Mouse (Mus musculus) layer of hippocampus, adult 18-20 months (tissue): Measurements from ENCODE around the gene Mgat4a. TPM values are rescaled to one million over a fixed set of nuclear protein-coding genes. Genes with fewer than 3 reads are reported as not detected.

Source experiments
- DNase-seq, 2 experiments: peaks; one replicate each; pipeline ENCODE4 v3.0.0; 2022; ENCODE audit warnings: low spot score in 2 of 2
- long read RNA-seq: library from polyadenylated mRNA; stranded (forward); transcript quantifications from one replicate; pipeline ENCODE4 v2.0.0, GENCODE M21; 2021
- total RNA-seq, 2 experiments: library from RNA; stranded (reverse); gene quantifications; 2 replicates each; pipeline ENCODE4 v1.2.3; 2021

Gene Mgat4a
- 10 to 100 TPM; 30.9 to 31.9 TPM for total RNA-seq
- long read RNA-seq, partial matches to known transcripts, result 1 of 4 reads
- long read RNA-seq, other reads (novel, unspliced or antisense), result 3 of 4 reads

DNA sequence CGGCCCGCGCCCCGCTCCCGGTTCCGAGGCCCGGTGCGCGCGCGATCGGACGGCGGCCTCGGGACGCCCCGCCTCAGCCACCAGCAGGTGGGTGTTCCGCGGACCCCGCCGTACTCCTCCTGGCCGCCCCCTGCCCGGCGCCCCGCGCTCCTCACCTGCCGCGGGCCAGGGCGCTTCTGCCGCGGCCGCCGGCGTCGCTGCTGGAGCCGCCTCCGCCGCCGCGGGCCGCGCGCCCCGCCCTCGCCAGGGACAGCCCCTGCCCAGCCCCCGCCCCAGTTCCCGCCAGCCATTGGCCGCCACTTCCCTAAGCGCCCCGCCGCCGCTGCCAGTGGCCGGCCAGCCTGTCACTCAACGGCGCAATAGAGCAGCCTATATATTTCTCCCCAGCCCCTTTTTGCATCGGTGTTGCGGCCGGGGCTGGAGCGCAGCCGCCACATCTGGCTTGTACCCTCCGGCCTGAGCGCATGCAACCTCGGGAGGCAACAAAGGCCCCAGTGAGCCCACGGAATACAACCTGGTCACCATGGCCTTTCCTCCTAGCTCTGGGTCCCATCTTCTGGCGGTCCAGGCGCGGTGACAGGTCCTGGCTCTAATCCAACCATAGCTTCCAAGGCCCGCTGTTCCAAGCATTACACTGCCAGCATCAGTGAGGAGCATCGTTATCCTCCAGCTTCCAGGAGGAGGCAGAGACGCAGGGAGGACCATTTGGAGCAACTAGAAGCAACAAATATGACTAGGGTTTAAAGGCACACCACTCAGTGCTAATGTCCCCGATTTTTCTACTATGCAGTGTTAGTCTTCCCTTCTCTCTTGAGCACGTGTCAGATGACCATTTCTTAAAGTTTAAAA is at the start of gene Mgat4a:
Gene Mgat4a (minus strand): TSS at position 207 of the 849 bp plus-strand sequence.
- DNase-seq, result peak; percentile 86 to 94

DNA sequence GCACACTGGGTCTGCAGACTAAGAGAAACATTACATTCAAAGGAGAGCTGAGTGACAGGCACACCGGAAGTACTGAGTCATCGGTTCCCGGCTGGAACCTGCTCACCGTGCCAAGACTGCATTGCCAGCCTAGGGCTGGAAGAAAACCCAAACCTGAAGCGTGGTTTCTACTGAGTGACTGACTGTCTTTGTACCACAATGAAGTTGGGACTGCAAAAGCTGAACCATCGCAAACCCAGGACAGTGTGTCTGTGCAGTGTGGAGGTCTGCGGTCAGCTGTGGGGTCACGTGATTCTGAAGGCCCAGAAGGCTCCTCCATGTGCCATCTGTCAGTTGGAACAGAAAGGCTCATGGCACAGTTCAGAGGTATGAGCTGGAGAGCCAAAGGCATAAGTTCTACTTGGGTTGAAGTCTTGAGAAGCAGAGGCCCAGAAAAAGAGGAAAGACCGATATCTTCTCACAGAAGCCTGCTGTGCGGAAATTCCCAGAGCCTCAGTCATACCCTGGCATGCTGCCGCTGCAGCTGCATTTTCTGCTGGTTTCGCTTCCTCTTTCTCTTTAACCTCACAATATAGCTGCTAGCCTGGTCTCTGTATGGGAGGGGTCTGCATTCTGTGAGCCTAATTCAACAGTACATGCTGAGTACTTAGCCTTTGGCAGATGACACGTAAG is 45.1 kb upstream of the Mgat4a start:
- DNase-seq, result peak; percentile 59 to 74

DNA sequence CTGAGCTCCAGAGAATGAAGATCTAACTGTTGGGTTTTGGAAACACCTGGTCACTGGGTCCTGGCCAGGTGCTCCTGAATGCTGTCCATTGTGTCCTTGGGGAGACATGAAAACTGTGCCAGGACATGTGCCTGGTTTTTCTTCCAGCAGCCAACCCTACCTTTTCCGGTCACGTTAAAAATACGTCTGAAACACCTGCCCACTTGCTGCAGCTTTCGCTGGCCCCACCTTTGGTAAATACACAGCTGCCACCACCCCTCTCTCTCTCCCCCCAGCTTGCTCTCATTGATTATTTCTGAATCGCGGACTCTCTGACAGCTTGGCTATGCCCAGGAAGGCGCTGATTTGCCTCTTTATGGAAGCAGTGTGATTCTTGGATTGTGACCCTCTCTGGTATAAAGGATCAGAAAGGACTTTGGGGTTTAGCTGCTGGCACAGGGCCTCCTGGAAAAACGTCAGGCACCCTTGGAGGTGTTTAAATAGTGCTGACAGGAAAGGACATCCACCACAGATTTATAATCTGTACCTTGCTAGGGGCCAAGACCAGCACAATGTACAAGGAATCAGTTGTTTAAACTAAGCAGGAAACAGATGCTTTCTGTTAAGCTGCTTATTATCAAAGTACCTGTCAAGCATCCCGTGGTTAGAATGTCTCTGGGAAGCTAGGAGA is 43.1 kb upstream of the Mgat4a start:
- DNase-seq, result no peak

DNA sequence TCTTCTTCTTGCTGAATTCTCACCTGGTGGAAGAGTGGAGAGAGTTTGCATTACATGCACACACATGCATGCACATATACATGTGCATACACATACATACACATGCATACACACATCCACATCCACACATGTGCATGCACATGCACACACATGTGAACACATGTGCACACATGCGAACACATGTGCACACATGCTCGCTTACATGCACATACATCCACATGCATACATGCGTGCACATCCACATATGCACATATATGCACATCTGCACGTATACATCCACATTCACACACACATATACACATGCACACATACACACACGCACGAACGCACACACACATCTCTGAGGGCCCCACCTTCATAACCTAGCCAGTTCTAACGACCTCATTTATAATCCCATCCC is 42.4 kb upstream of the Mgat4a start:
- no peak for DNase-seq

DNA sequence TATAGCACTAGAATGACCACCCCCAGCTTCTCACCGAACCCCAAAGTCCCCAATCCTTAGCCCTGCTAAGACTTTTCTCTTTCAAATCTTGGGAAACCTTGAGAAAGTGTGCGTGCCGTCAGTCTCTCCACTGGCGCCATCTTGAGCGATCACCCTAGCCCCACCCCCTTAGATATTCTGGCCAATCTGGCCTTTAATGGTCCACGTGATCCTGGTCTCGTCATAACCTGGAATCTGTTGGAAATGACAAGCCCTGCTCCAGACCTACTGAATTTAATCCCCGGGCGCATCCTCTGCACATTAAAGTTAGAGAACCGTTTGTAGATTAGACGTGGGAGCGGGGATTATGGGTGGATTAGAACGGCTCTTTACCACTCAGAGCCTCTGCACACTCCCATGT is 38.9 kb upstream of the Mgat4a start:
- no peak for DNase-seq

DNA sequence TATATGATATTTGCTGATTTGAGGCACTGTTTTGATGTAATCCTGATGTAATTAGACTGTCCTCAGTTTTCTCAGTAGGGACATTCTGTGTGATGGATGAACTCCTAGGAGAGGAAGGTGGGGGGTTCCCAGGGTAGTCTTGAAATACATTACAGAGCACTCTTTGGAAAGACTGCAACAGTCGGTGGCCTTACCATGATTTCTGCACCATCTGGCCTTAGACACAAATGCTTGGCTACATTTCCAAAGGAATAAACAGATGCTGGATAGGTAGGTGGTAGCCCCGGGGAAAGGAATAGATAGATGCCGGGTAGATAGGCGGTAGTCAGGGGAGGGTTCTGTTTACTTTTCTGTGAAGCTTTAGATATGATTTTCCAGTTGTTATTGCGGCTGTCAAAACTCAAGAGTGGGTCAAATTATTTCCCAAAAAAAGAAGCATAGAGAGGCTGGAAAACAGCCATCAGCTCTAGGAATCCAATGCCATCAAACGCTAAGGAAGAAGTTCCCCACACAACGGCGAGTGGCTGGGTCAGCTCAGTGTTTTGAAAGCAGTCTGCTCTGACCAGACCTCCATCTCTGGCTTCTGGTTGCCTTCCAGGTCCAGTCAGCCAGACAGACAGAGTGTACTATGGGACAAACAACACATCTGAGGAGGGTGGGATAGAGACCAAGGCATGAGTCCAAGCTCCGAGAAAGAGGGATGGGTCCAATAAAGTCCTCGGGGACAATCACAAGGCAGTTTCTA is 31.9 kb upstream of the Mgat4a start:
- no peak for DNase-seq

DNA sequence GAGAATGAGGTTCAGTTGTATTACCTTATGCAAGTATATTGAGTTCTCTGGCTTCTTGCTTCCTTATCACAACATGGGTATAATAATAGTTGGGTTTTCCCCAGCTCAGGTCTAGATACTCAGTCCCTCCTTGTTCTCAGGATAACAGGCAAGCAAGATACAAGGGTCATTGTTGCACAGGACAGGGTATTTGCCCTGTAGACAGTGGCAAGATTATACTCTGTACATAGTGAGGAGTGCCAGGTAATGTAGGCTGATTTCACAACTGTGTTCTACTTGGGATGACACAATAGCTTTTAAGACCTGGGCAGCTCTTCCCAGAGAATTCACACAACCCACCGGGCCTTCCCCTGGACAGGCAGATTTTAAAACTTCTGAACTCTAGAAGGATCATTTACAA is 27.6 kb upstream of the Mgat4a start:
- DNase-seq, result no peak

DNA sequence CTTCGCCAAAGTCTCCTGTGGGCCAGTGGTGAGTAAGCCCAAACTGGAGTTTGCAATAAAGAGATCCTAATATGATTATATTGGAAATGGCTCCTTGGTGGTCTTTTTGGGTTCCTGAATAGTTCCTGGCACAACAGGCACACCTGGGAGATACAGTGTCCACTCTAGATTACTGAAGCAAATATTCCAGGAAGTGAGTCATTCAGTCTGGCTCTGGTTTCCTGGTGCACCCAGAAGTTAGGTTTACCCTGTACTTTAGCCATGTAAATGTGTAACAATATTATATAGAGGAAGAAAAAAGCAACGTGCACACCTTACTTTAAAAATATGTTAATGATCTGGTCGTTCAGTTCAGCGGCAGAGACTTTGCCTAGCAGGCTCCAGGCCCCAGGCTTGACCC is 25.9 kb upstream of the Mgat4a start:
- DNase-seq, result no peak

DNA sequence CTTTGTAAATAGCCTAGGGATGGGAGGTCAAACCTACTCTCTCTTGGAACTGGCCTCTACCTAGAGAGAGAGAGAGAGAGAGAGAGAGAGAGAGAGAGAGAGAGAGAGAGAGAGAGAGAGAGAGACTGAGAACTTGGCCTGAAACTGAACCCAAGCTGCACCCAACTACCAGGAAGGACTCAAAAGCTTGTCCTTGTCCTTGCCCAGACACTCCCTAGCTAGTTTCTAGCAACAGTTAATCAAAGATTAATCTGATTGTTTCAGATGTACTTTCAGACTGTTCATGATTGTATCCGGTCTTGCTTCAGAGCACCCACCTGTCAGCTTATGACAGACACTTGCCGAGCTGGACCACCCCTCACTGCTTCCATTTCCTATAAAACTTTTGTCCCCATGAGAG is 25.5 kb upstream of the Mgat4a start:
- DNase-seq, result no peak

DNA sequence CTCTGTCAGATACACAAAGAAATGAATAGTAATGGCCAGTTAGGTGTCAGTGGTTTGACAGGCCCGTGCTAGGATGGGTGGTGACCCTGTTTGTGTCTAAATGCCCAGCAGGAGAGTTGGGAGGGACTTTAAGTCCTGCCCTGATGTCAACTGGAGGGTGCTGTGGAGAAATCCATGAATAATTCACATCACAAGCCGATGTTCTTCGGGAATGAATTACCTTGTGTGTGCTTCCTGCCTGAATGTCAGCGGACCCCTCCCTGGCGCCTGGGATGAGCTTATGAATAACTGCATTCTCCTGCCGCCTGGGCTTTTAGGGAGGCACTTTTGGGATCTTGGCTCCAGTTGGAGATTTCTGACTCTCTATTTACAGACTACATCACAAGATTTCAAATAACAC is 24.6 kb upstream of the Mgat4a start:
- no peak for DNase-seq

DNA sequence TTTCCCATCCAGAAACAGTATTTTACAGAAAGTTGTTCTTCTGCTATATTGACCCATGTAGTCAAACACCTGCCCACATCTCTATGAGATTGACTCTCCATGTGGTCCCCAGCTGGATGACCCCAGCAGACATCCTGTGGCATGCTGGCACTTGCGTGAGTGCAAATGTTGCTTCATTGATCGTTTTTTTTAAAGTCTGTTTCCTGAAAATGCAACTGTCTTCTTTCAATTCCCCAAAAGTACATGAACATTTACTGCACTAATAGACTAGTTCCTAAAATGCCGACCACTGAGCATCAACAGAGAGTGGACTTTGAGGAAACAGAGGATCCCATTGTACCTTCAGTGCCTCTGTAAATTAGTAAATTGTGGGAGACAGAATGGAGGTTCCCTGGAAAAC is 21.1 kb upstream of the Mgat4a start:
- no peak for DNase-seq

DNA sequence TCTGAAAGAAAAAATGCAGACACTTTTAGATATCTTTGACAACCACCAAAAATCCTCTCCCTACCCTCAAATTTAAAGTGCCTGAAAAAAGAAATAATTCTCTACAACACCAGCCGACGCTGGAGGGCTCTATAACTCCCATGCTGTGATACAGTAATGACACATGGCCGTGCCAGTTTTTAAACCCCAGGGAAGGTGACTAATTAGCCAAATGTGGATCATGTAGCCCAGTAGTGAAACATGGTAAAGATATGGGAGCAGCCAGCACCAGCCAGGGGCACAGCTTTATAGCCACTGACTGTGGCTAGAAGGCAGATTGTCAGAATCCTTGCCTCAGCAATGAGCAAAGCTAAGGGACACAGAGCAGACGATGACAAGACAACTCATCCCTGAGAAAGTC is 19.5 kb upstream of the Mgat4a start:
- peak; percentile 10 to 26 for DNase-seq

DNA sequence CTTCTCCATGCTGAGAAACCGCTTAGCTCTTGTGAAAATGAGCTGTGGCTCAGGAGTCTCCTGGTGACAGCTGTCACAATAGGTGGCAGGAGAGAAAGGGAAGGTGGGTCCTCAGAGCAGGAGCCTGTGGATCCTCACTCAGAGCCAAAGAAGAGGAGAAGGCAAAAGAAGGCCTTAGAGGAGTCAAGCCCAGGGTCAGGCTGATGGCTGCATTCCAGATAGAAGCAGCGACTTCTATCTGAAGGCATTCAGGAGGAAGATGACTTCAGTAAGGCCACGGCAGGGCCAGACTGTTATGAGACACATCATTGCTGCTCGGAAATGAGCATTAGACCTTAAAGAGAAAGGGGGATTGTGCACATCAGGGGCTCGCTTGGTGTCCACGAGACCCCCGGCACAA is 11.2 kb upstream of the Mgat4a start:
- no peak for DNase-seq

DNA sequence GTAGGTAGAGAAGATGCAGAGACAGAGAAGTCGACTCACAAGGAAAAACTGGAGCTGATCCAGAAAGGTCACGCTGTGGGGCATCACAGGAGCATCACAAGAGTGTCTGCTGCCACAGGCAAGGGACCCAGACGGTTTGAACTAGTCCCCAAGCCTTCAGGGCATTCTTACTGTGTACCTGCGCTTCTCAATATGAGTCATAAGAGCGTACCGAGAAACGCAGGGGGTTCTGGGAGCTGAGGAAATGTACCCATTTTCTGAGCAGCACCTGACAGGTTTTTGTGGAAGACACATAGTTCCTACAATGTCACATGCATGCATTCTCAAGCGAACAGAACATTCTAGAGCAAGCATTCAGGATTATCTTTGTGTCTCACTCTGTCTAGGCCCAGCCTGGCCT is 8.7 kb upstream of the Mgat4a start:
- no peak for DNase-seq

DNA sequence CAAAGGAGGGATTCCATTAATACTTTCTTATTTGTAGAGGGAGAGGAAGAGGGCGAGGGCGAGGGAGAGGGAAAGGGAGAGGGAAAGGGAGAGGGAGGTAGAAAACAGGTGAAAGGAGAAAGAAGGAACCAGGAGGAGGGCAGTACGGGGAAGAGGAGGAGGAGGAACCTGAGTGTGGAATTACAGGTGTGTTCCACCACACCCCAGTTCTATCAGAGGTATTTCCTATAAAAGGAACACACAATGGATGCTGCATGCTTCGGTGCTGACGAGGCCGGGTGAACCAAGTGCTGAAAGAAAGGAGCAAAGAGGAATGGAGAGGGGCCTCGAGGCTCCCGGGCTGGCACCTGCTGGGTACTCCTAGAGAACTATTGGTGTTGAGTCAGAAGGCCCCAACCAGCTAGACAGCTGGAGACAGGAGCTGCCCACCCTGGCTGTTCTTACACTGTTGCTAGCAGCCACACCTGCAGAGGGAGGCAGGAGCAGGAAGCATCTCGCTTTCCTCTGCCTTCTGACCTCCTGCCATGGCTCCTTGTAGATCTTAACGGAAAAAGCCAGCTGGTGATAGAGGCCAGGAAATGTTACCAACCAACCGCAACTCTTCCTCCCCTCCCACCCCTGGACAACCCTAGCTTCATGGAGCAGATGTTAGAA is 5.7 kb upstream of the Mgat4a start:
- DNase-seq, result no peak

DNA sequence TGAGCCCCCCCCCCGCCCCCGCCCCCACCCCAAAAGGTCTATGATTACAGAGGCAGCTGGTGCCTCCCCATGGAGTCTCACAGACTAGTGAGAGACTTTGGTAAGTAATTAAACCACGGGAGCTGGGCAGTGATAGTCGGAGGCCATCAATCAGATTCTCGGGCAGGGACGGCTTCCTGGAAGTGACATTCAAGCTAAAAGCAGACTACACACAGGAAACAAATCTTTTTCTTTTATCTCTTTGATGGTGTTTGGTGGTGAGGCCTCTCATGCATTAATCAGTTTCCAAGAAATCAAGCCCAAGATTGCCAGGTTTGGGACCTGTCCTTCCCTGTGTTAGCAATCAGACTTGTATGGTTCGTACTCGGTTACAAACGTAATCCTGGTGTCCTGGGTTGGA is 3.4 kb upstream of the Mgat4a start:
- DNase-seq, result no peak

DNA sequence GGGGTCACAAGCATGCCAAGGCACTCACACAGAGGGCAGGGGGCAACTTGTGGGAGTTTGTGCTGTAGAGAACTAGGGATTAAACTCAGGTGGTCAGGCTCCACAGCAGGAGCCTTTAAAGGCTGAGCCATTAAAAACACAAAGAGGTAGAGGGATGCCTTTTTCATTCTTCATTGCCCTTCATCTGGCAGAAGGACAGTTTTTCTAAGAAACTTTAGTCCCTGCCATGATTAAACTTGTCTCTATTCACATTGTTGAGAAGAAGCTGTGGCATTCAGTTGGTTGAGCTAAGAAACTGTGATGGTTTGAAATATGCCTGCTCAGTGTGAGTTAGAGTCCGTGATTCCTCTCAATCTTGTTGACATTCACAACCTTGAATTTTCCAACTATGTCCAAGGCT is 2.2 kb upstream of the Mgat4a start:
- DNase-seq, result no peak

DNA sequence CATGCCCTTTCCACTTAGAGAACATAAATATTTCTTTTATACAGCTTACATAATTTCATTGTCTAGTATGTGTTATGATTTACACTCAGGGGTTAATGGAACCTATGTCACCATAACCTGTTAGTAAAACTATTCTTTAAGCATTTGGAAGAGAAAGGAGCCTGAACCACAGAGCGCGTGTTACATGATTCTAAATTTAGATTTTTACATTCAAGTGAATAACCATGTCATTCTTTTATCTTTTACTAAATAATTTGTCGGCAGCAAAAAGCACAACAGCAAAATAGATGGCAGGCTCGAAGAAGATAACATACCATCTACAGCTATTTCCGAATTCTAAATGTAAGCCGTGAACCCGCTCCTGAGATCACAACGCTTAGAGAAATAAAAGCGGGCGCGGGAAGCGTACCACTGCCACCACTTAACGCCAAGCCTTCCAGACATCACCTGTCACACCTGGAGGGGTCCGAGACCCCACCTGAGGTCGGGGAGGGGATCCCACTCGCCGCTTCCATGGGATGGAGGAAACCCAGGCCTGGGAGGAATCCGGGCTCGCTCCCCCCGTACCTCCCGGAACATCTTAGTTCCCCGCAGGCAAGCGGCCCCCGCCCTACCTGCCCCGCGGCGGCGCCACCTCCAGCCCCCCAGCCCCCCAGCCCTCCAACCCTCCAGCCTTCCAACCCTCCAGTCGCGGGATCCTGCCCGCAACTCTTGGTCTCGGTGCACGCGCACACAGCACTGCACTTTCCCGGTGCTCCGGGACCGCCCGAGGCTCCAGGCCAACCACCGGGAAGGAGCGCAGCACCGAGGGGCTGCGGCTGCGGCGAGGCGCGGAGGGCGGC is 627 bp downstream of the Mgat4a start:
- DNase-seq, result no peak

DNA sequence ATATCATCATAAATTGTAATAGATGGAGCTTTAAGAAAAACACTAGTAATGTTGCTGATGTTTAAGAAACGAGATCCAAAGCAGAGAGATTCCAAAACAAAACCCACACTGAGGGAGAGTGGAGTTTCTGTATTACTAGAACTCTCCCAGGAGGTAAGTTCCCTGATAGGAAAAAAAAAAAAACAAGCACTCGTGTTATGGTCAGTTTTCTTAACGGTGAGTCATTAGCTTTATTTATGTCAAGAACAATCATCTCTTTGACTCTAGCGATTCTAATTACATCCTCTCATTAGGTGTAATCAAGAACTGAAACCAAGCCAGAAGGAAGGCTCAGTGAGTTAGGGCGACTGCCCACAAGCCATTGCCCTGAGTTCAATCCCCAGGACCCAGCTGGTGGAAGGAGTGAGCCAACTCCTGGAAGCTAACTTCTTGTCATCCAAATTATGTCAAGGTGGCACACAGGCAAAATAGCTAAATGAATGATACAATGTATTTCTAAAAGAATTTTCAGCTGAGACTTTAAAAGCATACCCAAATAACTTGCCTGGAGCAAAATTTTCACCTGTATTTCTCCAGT is 6.2 kb downstream of the Mgat4a start:
- no peak for DNase-seq

DNA sequence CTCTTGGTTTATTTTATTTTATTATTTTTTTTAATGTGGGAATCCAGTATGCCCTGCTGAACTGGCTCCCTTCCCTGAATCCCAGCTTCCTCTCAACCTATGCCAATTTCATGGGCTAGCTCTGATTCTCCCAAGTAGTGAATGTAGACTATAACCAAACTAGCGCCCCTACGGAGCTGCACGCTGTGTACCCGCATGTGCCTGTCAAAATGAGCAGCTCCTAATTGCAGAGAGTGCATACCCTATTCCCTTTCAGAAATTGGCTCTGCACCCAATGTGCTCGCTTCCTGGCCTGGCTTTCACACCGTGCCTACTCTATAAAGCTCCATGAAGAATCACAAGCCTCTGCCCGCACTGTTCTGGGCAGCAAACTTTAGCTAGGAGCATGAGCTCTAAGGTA is 7.6 kb downstream of the Mgat4a start:
- DNase-seq, result no peak
